Mouse (Mus musculus) kidney, postnatal 0 days (tissue): ENCODE data around the gene Dgki. TPM values are rescaled to one million over a fixed set of nuclear protein-coding genes. Genes with fewer than 3 reads are reported as not detected.

Source experiments
- ATAC-seq: fragments of 200-750 bp; cut with Nextera tagmentation; replicated peaks from 2 replicates; pipeline ENCODE4 v1.8.0; 2017; ENCODE audit warnings: low read depth, moderate number of reproducible peaks, moderate TSS enrichment, moderate library complexity; ENCODE audit not compliant: low FRiP score
- DNase-seq: peaks from one replicate; pipeline ENCODE4 v3.0.0-alpha.2; 2016; ENCODE audit warnings: low spot score
- H3K27ac ChIP-seq: fragments of 300-500 bp; sonication (generic); 2 replicates; pipeline ENCODE4 v1.5.1; 2014; ENCODE audit warnings: mild to moderate bottlenecking
- H3K27me3 ChIP-seq: fragments of 300-500 bp; sonication (generic); 2 replicates; pipeline ENCODE4 v1.6.1; 2014; ENCODE audit warnings: low read length, mixed read lengths; ENCODE audit not compliant: insufficient read depth
- H3K36me3 ChIP-seq: fragments of 300-500 bp; sonication (generic); 2 replicates; pipeline ENCODE4 v1.6.1; 2014; ENCODE audit warnings: low read length, mixed read lengths; ENCODE audit not compliant: insufficient read depth
- H3K4me1 ChIP-seq: fragments of 300-500 bp; sonication (generic); replicated peaks from 2 replicates; pipeline ENCODE4 v1.6.1; 2014; ENCODE audit warnings: antibody characterized with exemption, low read length, mixed read lengths; ENCODE audit not compliant: insufficient read depth
- H3K4me2 ChIP-seq: fragments of 300-500 bp; sonication (generic); 2 replicates; pipeline ENCODE4 v1.6.1; 2014; ENCODE audit warnings: mild to moderate bottlenecking, low read length, moderate library complexity, mixed read lengths
- H3K4me3 ChIP-seq: fragments of 300-500 bp; sonication (generic); replicated peaks from 2 replicates; pipeline ENCODE4 v1.5.1; 2014; ENCODE audit warnings: low read depth, low read length
- H3K9ac ChIP-seq: fragments of 300-500 bp; sonication (generic); 2 replicates; pipeline ENCODE4 v1.6.1; 2014; ENCODE audit warnings: low read depth, low read length
- H3K9me3 ChIP-seq: fragments of 300-500 bp; sonication (generic); replicated peaks from 2 replicates; pipeline ENCODE4 v1.6.1; 2016; ENCODE audit warnings: low read length, inconsistent platforms, mixed read lengths
- CTCF ChIP-seq: IDR thresholded peaks from 2 replicates; pipeline ENCODE4 v1.5.1; 2016; ENCODE audit warnings: antibody characterized with exemption, low read depth, mild to moderate bottlenecking, moderate library complexity
- WGBS: fragments of 180-500 bp; shearing (Covaris S2); extraction: QIAGEN DNeasy Blood & Tissue Kit; methylation state at CpG from one replicate; pipeline ENCODE4 v1.1.7; 2014; 5-methylcytosine and 5-hydroxymethylcytosine counted together
- polyA plus RNA-seq: library from polyadenylated mRNA; unstranded; fragments of >200 nt; fragmentation: Nextera tagmentation; extraction: Ambion mirVana; gene quantifications from 2 replicates; pipeline ENCODE4 v1.2.1, GENCODE M21; 2015

Gene Dgki
- polyA plus RNA-seq, 1 experiment from 2014 or later: 0.76 TPM

DNA sequence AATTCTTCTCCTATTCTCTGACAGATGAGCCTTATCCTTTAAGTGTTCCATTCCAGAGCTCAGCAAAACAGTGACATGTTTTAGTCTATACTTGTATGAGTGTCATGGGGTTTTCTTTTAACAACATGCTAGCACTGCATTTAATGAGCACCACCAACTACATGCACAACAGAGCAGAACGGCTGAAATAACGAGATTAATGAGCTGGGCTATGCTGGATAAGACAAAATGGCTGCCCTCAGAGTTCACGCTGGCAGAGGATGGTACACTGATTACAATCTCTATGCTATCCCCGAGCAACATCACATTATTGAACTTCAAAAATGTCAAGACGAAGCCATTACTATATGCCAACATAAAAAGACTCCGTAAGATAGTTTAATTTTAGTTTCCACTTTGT is 264.3 kb downstream of the Dgki start:
- no peaks in the 10 kb centered on the region for H3K36me3 ChIP-seq
- DNase-seq (no peak), ATAC-seq (no peak)
- no peak overlapping the region for H3K9ac ChIP-seq
- H3K9me3 ChIP-seq: no peaks in the 10 kb centered on the region
- no peak overlapping the region for H3K27ac ChIP-seq
- H3K4me1 ChIP-seq: no peaks in the 10 kb centered on the region
- no peak overlapping the region for H3K4me2 ChIP-seq
- WGBS: 67% methylated on average over 6 of the region's 6 CpGs
- H3K27me3 ChIP-seq: no peaks in the 10 kb centered on the region
- H3K4me3 ChIP-seq: no peak overlapping the region
- no peak for TF ChIP-seq CTCF

DNA sequence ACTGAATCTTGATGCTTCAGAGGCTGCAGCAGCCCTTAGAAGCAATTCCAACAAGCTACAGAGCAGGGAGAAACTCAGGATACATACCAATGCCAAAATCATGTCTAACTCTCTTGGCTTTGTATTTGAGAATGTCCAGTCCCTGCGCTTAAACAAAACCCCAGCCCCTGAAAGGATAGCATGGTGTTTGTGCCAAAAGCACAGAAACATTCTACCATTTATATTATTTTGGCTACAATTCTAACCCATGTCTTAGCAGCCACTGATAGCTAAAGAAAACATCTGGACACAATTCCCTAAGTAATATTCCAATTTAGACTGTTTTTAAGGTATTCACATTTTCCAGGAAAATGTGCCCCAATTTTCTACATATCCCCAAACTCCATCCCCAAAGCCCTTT is 269.0 kb downstream of the Dgki start:
- no peaks in the 10 kb centered on the region for H3K4me1 ChIP-seq
- DNase-seq (peak; percentile 76), ATAC-seq (no peak)
- no peak overlapping the region for H3K4me3 ChIP-seq
- no peak overlapping the region for H3K27ac ChIP-seq
- H3K36me3 ChIP-seq: no peaks in the 10 kb centered on the region
- no peak overlapping the region for H3K9ac ChIP-seq
- TF ChIP-seq CTCF: no peak
- H3K4me2 ChIP-seq: no peak overlapping the region
- H3K27me3 ChIP-seq: no peaks in the 10 kb centered on the region
- WGBS: 73% methylated on average over 1 of the region's 1 CpGs
- H3K9me3 ChIP-seq: no peaks in the 10 kb centered on the region

DNA sequence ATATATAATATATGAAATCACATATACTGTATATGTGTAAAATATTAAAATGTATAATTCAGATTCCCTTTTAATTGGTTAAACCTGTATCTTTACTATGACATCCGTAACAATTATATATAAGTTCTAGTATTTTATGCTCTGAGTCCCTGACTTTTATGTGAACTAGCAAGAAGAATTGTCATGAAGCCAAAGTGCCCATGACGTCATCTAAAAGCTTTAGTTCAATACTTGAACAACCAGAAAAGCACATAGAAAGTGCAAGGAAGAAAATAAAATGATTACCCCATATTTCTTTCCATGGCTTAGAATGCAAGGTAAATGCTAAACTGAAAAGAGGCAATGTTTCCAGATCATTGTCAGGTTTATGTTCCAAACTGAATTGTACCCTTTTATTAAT is 269.6 kb downstream of the Dgki start:
- Histone ChIP-seq H3K4me3 (no peak overlapping the region), H3K27ac (no peak overlapping the region), H3K4me1 (no peaks in the 10 kb centered on the region), H3K36me3 (no peaks in the 10 kb centered on the region), H3K4me2 (no peak overlapping the region), H3K9me3 (no peaks in the 10 kb centered on the region), H3K27me3 (no peaks in the 10 kb centered on the region), H3K9ac (no peak overlapping the region)
- WGBS: 72% methylated on average over 2 of the region's 2 CpGs
- no peak for DNase-seq
- no peak for ATAC-seq
- no peak for TF ChIP-seq CTCF

DNA sequence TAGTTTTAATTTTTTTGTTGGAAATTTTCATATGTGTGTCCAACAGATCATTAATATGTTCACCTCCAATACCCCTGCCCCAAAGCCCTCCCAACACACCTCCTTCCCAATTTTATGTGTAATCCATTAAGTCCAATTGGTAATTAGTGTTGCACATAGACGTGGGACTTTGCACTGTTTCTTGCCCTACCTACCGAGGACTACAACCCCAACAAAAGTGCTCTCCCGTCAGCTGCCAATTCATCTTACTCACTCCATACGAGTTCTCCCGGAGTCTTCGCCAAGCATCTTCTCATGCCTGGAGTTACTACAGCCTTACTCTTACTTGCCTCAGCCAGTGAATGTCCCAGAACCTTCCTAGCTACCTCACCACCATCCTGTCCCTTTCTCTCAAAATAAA is 271.1 kb downstream of the Dgki start:
- DNase-seq (no peak), ATAC-seq (no peak)
- no peak for TF ChIP-seq CTCF

DNA sequence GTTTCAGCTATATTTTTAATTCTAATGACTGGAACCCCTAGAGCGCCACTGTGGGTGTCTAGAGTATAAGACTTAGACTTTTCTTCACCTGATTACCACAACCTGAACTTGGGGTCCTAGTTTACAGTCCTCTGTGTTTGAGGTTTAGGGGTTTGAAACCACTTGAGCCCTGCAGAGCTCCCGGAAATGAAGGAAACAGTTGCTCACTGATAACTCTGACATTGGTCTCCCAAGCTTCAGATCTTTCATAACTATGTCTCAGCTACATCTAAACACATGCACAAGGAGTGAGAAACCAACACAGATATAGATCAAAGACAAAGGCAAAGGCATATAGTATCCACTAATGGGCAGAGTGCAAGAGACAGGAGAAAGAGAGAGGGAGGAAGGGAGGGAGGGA is 271.7 kb downstream of the Dgki start:
- 96% methylated on average over 2 of the region's 2 CpGs for WGBS
- Histone ChIP-seq H3K9me3 (no peaks in the 10 kb centered on the region), H3K4me1 (no peaks in the 10 kb centered on the region), H3K4me2 (no peak overlapping the region), H3K36me3 (no peaks in the 10 kb centered on the region), H3K4me3 (no peak overlapping the region), H3K27ac (no peak overlapping the region), H3K9ac (no peak overlapping the region), H3K27me3 (no peaks in the 10 kb centered on the region)
- ATAC-seq (no peak), DNase-seq (no peak)
- TF ChIP-seq CTCF: no peak

More for the DNA sequence above, 271.1 kb downstream of the Dgki start:
- H3K27me3 ChIP-seq: no peaks in the 10 kb centered on the region
- no peaks in the 10 kb centered on the region for H3K36me3 ChIP-seq
- no peaks in the 10 kb centered on the region for H3K9me3 ChIP-seq
- H3K9ac ChIP-seq: no peak overlapping the region
- no peak overlapping the region for H3K4me2 ChIP-seq
- no peak overlapping the region for H3K4me3 ChIP-seq
- no peak overlapping the region for H3K27ac ChIP-seq
- 75% methylated on average over 6 of the region's 6 CpGs for WGBS
- no peaks in the 10 kb centered on the region for H3K4me1 ChIP-seq

DNA sequence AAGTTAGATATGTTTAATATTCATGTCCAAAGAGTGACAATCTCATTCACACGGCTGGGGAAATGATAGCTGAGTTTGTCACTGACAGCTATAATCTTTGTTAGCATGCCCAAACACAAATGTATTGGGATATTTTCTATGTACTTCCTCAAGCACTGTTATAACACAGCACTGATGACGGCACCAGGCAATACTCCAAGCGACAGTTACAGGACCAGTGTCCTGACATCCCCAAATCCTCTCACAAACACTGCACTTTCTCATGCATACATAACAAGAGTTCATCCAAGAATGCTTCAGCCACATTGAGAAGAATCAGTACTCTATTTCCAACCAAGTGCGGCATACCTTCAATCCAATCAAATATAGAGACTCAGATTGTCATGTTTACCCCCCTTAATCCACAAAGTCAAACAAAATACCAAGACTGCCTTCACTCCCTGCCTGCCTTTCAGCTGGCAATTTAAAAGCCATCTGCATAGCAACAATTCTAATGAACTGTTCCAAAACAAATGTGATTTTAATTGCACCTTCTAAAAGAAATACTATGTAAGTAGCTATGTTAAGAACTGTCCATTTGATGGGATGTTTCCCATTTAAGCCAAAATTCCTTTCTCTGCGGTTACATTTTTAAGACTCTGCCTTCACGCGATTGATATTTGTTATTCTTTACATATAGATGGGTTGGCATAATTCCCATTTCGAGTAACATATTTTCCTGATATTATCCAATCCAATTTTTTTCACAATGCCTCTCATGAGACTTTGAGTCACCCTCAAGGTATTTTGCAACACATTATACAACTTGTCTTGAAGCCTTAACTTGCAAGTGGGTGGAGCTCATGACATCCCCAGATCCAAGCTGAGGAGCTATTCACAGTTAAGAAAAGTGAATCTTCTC is 273.4 kb downstream of the Dgki start:
- Histone ChIP-seq H3K4me1 (no peaks in the 10 kb centered on the region), H3K4me3 (no peak overlapping the region), H3K9me3 (no peaks in the 10 kb centered on the region), H3K27ac (peak overlapping the region; percentile 42), H3K36me3 (no peaks in the 10 kb centered on the region), H3K4me2 (no peak overlapping the region), H3K9ac (no peak overlapping the region), H3K27me3 (no peaks in the 10 kb centered on the region)
- TF ChIP-seq CTCF: no peak
- ATAC-seq (no peak), DNase-seq (peak; percentile 78)
- 68% methylated on average over 8 of the region's 8 CpGs for WGBS
